Mouse (Mus musculus) heart, adult 18-20 months (tissue): ENCODE data around the gene Krt42. TPM values are rescaled to one million over a fixed set of nuclear protein-coding genes. Genes with fewer than 3 reads are reported as not detected.
A peak's percentile ranks its signal among the peaks of the same experiment; 100 is the strongest.
"Not testable (repeated sequence)": the region's sequence is repeated elsewhere in the genome, so short reads cannot be mapped to it uniquely, and the experiment has no call there.

ENCODE experiments used
- DNase-seq, 2 experiments: peaks; one replicate each; pipeline ENCODE4 v3.0.0; 2021 to 2022; ENCODE audit warnings: mixed read lengths in 1 of 2
- long read RNA-seq, 2 experiments: library from polyadenylated mRNA; stranded (forward); transcript quantifications; one replicate each; pipeline ENCODE4 v2.0.0; 2021
- total RNA-seq, 2 experiments: library from RNA; stranded (reverse); gene quantifications; 2 replicates each; pipeline ENCODE4 v1.2.3; 2021

The Krt42 gene
- total RNA-seq: not detected
- long read RNA-seq, experiment 1: 0 reads
- long read RNA-seq, experiment 2: 0 reads

- DNase-seq: no peak
Measured at GRCm38 (mm10) chr11:100269821-100270332, at the start of gene Krt42. Krt42 (minus strand) TSS chr11:100269871.

GRCm38 (mm10) chr11:100318529-100319451 lies 49.1 kb upstream of the Krt42 start:
- no peak for DNase-seq

GRCm38 (mm10) chr11:100317826-100318380 lies 48.2 kb upstream of the Krt42 start:
- DNase-seq: no peak

- no peak for DNase-seq
Measured at GRCm38 (mm10) chr11:100315439-100315838, 45.8 kb upstream of the Krt42 start.

- no peak for DNase-seq
Measured at GRCm38 (mm10) chr11:100313424-100313823, 43.8 kb upstream of the Krt42 start.

GRCm38 (mm10) chr11:100312096-100312679 lies 42.5 kb upstream of the Krt42 start:
- DNase-seq: peak; percentile 63 to 79

- no peak for DNase-seq
Measured at GRCm38 (mm10) chr11:100311656-100312055, 42.0 kb upstream of the Krt42 start.

- DNase-seq: not testable (repeated sequence)
Measured at GRCm38 (mm10) chr11:100308672-100309071, 39.0 kb upstream of the Krt42 start.

GRCm38 (mm10) chr11:100307900-100308299 lies 38.2 kb upstream of the Krt42 start:
- DNase-seq: no peak

GRCm38 (mm10) chr11:100301292-100301691 lies 31.6 kb upstream of the Krt42 start:
- no peak for DNase-seq

GRCm38 (mm10) chr11:100300293-100300692 lies 30.6 kb upstream of the Krt42 start:
- DNase-seq: peak in 1 of 2 experiments; percentile 85

GRCm38 (mm10) chr11:100298274-100299036 lies 28.8 kb upstream of the Krt42 start:
- peak; percentile 63 to 91 for DNase-seq

GRCm38 (mm10) chr11:100297801-100298200 lies 28.1 kb upstream of the Krt42 start:
- DNase-seq: no peak

GRCm38 (mm10) chr11:100295308-100295707 lies 25.6 kb upstream of the Krt42 start:
- DNase-seq: peak; percentile 70 to 91

GRCm38 (mm10) chr11:100292884-100293283 lies 23.2 kb upstream of the Krt42 start:
- DNase-seq: no peak

- DNase-seq: peak in 1 of 2 experiments; percentile 21
Measured at GRCm38 (mm10) chr11:100290235-100290634, 20.6 kb upstream of the Krt42 start.

- DNase-seq: peak; percentile 23 to 51
Measured at GRCm38 (mm10) chr11:100288942-100289341, 19.3 kb upstream of the Krt42 start.

- DNase-seq: peak; percentile 66 to 76
Measured at GRCm38 (mm10) chr11:100287024-100287423, 17.4 kb upstream of the Krt42 start.

GRCm38 (mm10) chr11:100284988-100285387 lies 15.3 kb upstream of the Krt42 start:
- DNase-seq: no peak

- peak; percentile 69 to 89 for DNase-seq
Measured at GRCm38 (mm10) chr11:100282549-100282948, 12.9 kb upstream of the Krt42 start.

- peak; percentile 69 to 94 for DNase-seq
Measured at GRCm38 (mm10) chr11:100281596-100282544, 12.2 kb upstream of the Krt42 start.
